Comparison of ENCODE assay signal across 12 mouse cellular contexts in genomic region chr8:17700362-17700761, GRCm38 (mm10).
DNase-seq lines count a peak whose midpoint lies in the region; TF ChIP-seq lines count a peak whose summit lies in the region.
"Had no signal": no experiment of that assay in that cellular context is flagged by ENCODE, and none has a peak within 500 bp of the region (broad histone marks: within the 10 kb centered on the region; RNA-seq: fewer than 3 reads in every experiment).

No protein-coding gene starts in this region.

- 51% methylated on average over 3 of the region's 3 CpGs for WGBS in heart, adult 2 months

- H3K27me3 ChIP-seq in heart, adult 2 months (ENCODE audit: control insufficient read depth, insufficient read depth, low read length): no peaks in the 10 kb centered on the region; the same call in 1 of the 2 replicates
- H3K27me3 ChIP-seq: CH12.LX; embryonic facial prominence, embryonic 12.5 days; lung, embryonic 15.5 days had no signal

- H3K4me1 ChIP-seq in heart, adult 2 months (ENCODE audit: control insufficient read depth, insufficient read depth, low read length): no peaks in the 10 kb centered on the region
- H3K4me1 ChIP-seq: embryonic facial prominence, embryonic 12.5 days; lung, embryonic 15.5 days had no signal

- no peak overlapping the region for H3K4me3 ChIP-seq in heart, adult 2 months
- H3K4me3 ChIP-seq: embryonic facial prominence, embryonic 12.5 days; lung, embryonic 15.5 days had no signal

- no peaks in the 10 kb centered on the region for H3K36me3 ChIP-seq in heart, adult 2 months (ENCODE audit: control insufficient read depth, insufficient read depth, low read length)
- H3K36me3 ChIP-seq: embryonic facial prominence, embryonic 12.5 days; lung, embryonic 15.5 days had no signal

- no peaks in the 10 kb centered on the region for H3K79me2 ChIP-seq in heart, adult 2 months (replicated peaks; ENCODE audit: control insufficient read depth, insufficient read depth, low read length)

- TF ChIP-seq CTCF in heart, adult 2 months (IDR thresholded peaks at IDR 0.05): no peak

- TF ChIP-seq EP300 in heart, adult 2 months (IDR thresholded peaks at IDR 0.05; ENCODE audit: insufficient read depth, low read depth, low read length): no peak

- intact Hi-C loops in heart, adult 2 months (cut with DNase I): no loop called here
- intact Hi-C loops in left cerebral cortex, postnatal 36 days (cut with DNase I): no loop called here

- peak; percentile 5 for DNase-seq in heart, postnatal 4 days
- no peak for DNase-seq in heart, adult 2 months
- peak; percentile 53 for DNase-seq in adrenal gland, postnatal 10 days
- DNase-seq in layer of hippocampus, adult 11-12 months (ENCODE audit: low spot score): peak; percentile 83
- peak; percentile 40 to 46 for DNase-seq in left cerebral cortex, postnatal 36 days (ENCODE audit: low spot score in 2 of 2)
- DNase-seq in adipocyte (ENCODE audit: low spot score): no peak
- DNase-seq in lung, postnatal 36 days: no peak
- DNase-seq in spleen, postnatal 4 days (ENCODE audit: low spot score in 2 of 2): no peak

- TF ChIP-seq POLR2A in heart, adult 2 months (IDR thresholded peaks at IDR 0.05; ENCODE audit: insufficient read depth, low read depth, low read length): no peak

- no peak overlapping the region for H3K9ac ChIP-seq in heart, adult 2 months (ENCODE audit: low read depth, low read length)
- H3K9ac ChIP-seq: embryonic facial prominence, embryonic 12.5 days; lung, embryonic 15.5 days had no signal

- no peak overlapping the region for H3K27ac ChIP-seq in heart, adult 2 months
- H3K27ac ChIP-seq: embryonic facial prominence, embryonic 12.5 days; kidney, postnatal 0 days; lung, embryonic 15.5 days had no signal

Comparison
In these comparisons a context has a peak if more than half of its experiments do, and no peak if none do; other contexts are left out.
1. DNase-seq: peak in heart, postnatal 4 days (single experiment), adrenal gland, postnatal 10 days (single experiment), layer of hippocampus, adult 11-12 months (single experiment) and left cerebral cortex, postnatal 36 days (2 of 2); none in heart, adult 2 months (0 of 2), adipocyte (single experiment), lung, postnatal 36 days (single experiment) and spleen, postnatal 4 days (0 of 2).